Mouse (Mus musculus) brain, embryonic 14.5 days (tissue): ENCODE data around the gene Rassf1.

Experiments used
- CTCF ChIP-seq: fragments of 200-500 bp; IDR thresholded peaks from 2 replicates; pipeline ENCODE4 v1.5.1; 2012; ENCODE audit warnings: inconsistent platforms, mild to moderate bottlenecking, moderate library complexity, borderline replicate concordance; ENCODE audit not compliant: insufficient read depth, insufficient read length; ENCODE audit errors: extremely low read depth
- POLR2A ChIP-seq: fragments of 200-500 bp; IDR thresholded peaks from 2 replicates; pipeline ENCODE4 v1.6.1; 2012; ENCODE audit warnings: mild to moderate bottlenecking, inconsistent platforms, borderline replicate concordance; ENCODE audit not compliant: poor library complexity, insufficient read depth, insufficient read length, severe bottlenecking; ENCODE audit errors: extremely low read depth

DNA sequence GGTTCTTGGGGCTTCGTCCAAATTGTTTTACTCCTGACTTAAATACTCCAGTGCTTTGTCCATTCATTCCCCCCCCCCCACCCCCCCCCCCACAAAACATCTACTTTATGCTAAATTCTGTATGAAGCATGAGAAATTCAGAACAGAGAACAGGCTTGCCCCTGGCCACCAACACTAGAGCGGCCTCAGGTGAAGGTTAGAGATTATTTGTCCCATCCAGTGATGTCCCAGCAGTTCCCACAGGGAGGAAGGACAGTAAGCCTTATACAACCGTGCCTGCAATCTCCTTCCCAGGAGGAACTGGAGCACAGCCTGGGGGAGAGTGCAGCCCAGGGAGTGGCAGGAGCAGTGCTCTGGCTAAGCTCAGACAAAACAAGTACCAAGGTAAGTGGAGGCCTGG is 27.2 kb downstream of the Rassf1 start, which contains the start of gene Naa80:
- TF ChIP-seq CTCF: no peak
- no peak for TF ChIP-seq POLR2A
